Mouse (Mus musculus): Measurements from ENCODE around the gene Cdipt. TPM values are rescaled to one million over a fixed set of nuclear protein-coding genes. Genes with fewer than 3 reads are reported as not detected.

The Cdipt gene
- polyA plus RNA-seq, 1 experiment from 2014 or later: 89.2 TPM

DNA sequence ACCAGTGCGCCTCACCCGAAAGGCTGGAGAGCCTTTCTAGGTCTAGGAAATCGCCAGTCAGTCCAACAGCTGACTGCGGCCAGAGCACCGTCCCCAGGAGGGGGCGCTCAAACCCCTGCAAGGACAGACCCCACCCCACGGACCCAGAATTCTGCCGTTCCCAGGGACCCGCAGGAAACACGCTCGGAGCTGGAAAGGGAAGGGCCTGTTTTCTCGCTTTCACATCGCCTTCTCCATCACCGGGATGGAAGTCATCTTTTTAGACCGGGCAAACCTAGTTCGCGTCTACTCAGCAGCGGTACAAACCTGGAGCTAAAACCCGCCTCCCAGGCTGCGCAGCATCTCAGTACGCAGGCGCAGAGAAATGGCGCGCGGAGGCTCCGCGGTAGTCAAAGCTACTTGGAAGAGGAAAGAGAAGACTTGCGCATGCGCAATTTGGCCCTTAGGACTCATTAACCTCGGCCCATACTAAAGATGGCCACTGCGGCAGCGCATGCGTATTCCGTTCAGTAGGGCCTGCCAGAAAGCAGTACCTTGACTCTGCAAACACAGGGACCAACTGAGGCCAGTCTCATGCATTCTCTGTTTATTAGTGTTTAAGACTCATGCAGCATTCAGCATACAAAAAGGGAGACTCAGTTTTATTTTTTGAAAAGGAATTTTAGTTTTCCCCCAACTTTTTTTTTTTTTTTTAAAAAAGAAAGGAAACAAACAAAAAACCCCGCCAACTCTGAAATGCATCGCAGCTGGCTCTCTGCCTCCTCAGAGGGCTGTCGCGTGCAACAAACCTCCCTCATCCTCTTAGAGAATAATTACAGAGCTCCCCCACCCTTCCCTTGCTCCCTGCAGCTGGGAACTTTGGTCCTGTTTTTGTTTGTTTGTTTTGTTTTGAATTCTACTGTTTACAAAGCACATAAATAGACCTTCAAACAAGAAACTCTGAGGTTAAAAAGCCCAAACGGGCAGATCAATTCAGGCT lies 41.5 kb downstream of the Cdipt start, which contains the start of gene Pagr1a:
Gene Pagr1a (minus strand): TSS at position 382 of the 979 bp plus-strand sequence.
- Histone ChIP-seq H3K27me3 (ENCODE audit: low read depth, poor library complexity, severe bottlenecking) (no peaks in the 10 kb centered on the region), H3K27ac (replicated peaks) (peak within 1 kb of the TSS; percentile 96), H3K9me3 (replicated peaks) (no peaks in the 10 kb centered on the region), H3K4me1 (peaks cover 84% of the 10 kb centered on the region), H3K4me3 (peak within 1 kb of the TSS; percentile 91), H3K36me3 (peaks cover 45% of the 10 kb centered on the region)
- peak; percentile 99 for DNase-seq (ENCODE audit: low spot score)
- 6% methylated on average over 39 of the region's 39 CpGs for WGBS

DNA sequence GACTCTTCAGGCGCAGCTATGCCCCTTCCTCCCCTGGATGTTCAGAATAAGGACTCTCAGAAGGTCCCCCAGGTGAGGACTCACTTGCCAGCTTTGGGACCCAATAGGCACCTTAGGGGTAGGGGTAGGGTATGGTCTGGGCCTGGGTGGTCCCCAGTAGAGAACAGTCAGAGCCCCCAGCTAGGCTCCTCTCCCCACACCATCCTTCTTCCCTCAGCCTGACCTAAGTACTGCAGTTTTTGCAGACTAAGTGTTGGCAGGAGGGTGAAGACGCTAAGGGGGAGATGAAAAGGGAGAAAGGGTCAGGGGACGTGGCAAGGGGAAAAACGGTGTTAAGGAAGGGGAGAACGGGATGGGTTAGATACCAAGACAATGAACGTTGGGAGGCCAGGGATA lies 42.2 kb downstream of the Cdipt start:
- Histone ChIP-seq H3K36me3 (peaks cover 45% of the 10 kb centered on the region), H3K4me3 (peak overlapping the region; percentile 14; the same call in 1 of the 2 replicates), H3K27me3 (ENCODE audit: low read depth, poor library complexity, severe bottlenecking) (no peaks in the 10 kb centered on the region), H3K4me1 (peaks cover 91% of the 10 kb centered on the region), H3K9me3 (replicated peaks) (no peaks in the 10 kb centered on the region), H3K27ac (replicated peaks) (peak overlapping the region; percentile 96)
- WGBS: 65% methylated on average over 6 of the region's 6 CpGs
- DNase-seq (ENCODE audit: low spot score): no peak

DNA sequence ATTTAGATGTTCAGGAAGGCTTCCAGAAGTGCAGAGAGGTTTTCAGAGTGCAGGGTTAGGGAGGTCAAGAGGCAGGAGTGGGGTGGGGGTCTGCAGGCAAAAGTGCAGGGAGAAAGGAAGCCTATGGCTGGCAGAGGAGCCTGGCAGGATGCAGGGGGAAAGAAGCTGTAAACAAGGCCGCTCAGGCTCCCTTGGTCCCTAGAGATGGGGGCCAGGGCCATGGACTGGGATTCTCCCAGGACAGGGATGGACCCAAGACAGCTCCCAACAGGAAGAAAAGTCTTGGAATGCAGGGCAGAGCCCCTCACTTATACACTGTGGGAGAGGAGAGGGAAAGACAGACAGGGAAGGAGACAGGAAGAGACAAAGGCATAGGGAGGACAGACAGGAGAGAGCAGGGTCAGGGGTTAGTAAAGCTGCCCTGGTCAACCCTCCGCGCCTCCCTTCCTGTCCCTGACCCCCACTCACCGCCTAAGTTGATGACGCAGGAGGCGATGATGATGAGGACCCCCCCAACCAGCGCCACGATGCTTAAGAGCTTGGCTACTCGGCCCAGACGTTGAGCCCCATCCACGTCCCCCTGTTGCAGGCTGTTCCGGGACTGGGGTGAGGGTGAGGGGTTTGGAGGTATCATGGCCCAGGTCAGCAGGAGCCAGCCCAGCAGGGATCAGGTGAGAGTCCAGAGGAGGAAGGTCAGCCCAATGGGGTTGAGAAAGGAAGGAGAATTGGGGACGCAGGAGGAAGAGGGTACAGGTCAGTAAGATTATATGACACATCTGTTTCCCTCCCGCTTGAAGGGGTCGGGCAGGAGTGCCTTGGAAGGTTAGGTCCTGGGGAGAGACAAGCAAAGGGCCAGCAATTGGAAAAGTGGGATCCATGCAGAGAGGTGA lies 42.9 kb downstream of the Cdipt start:
- no peak for DNase-seq (ENCODE audit: low spot score)
- peak overlapping the region; percentile 88; the same call in 1 of the 2 replicates for H3K4me3 ChIP-seq
- no peaks in the 10 kb centered on the region for H3K27me3 ChIP-seq (ENCODE audit: low read depth, poor library complexity, severe bottlenecking)
- H3K9me3 ChIP-seq (replicated peaks): no peaks in the 10 kb centered on the region
- peak overlapping the region; percentile 96 for H3K27ac ChIP-seq (replicated peaks)
- peaks cover 45% of the 10 kb centered on the region for H3K36me3 ChIP-seq
- H3K4me1 ChIP-seq: peaks cover 98% of the 10 kb centered on the region
- WGBS: 79% methylated on average over 15 of the region's 15 CpGs

DNA sequence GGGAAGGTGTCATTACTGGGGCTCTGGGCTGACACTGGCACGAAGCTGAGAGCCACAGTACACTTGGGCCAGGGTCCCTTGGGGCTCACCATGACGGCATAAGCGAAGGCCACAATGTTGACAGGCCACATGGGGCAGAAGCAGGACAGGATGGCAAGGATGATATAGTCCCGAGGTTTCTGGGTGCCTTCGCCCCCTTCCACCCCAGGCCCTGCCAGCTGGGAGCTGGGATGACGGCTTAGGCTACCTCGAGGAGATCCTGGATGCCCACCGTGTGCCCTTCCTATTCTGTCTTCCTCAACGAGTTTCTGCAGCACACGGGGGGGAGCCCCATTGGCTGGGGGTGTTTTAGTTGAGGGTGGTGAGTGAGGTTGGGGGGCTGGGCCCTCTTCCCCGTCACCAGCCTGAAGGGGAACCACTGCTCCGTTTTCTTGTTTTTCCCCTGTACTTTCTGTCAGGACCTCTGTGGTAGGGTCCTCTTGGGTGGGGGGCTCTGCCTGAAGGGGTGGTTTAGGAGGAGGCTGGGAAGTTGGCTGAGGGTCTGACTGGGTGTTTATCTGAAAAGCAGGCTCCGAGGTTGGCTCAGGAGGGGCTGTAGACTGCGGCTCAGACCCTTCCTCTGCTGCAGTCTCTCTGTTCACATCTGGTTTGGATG lies 43.7 kb downstream of the Cdipt start:
- no peak for DNase-seq (ENCODE audit: low spot score)
- WGBS: 82% methylated on average over 14 of the region's 14 CpGs
- peak overlapping the region; percentile 88 for H3K4me3 ChIP-seq
- peaks cover 45% of the 10 kb centered on the region for H3K36me3 ChIP-seq
- H3K4me1 ChIP-seq: peaks cover 99% of the 10 kb centered on the region
- peak overlapping the region; percentile 96 for H3K27ac ChIP-seq (replicated peaks)
- H3K27me3 ChIP-seq (ENCODE audit: low read depth, poor library complexity, severe bottlenecking): no peaks in the 10 kb centered on the region
- no peaks in the 10 kb centered on the region for H3K9me3 ChIP-seq (replicated peaks)

DNA sequence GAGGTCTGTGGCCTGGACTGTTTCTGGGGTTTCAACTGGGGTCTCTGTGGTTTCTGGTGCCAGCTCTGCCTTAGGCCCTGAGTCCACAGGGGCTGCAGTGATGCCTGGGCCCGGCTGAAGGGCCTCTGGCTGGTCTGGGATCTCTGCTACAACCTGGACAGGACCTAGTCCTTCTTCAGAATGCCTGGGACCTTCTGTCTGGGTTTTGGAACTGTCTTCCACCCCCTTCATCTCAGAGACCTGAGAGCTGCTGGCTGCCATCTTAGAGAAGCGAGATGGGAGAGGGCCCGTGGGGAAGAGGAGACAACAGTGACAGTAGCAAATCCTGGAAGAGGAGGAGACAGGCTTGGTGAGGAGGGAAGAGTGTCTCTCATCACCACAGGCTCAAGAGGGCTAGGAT lies 44.3 kb downstream of the Cdipt start:
- Histone ChIP-seq H3K9me3 (replicated peaks) (no peaks in the 10 kb centered on the region), H3K27me3 (ENCODE audit: low read depth, poor library complexity, severe bottlenecking) (no peaks in the 10 kb centered on the region), H3K36me3 (peaks cover 45% of the 10 kb centered on the region), H3K4me1 (peaks cover 99% of the 10 kb centered on the region), H3K4me3 (peak overlapping the region; percentile 88), H3K27ac (replicated peaks) (peak overlapping the region; percentile 92)
- 58% methylated on average over 3 of the region's 3 CpGs for WGBS
- DNase-seq (ENCODE audit: low spot score): no peak

DNA sequence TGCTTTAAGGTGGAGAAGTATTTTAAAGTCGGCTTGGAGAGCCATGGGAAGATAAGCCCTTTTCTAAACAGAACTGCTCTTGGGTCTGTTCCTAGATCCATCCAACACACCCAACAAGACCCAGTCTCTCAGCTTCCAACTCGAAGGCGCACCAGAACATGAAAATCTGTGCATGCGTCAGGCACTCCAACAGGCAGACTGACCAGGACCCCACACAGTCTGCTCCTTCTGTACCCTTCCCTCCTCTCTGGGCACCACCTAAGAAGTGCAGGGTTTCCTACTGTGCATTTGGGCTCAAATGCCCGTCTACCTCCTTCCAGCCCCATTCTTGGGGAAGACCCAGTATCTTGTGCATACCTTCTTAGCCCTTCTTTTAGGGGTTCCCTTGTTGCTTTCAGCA lies 44.8 kb downstream of the Cdipt start:
- H3K4me3 ChIP-seq: peak overlapping the region; percentile 88
- DNase-seq (ENCODE audit: low spot score): no peak
- peak overlapping the region; percentile 92 for H3K27ac ChIP-seq (replicated peaks)
- no peaks in the 10 kb centered on the region for H3K27me3 ChIP-seq (ENCODE audit: low read depth, poor library complexity, severe bottlenecking)
- H3K9me3 ChIP-seq (replicated peaks): no peaks in the 10 kb centered on the region
- H3K4me1 ChIP-seq: peaks cover 99% of the 10 kb centered on the region
- H3K36me3 ChIP-seq: peaks cover 45% of the 10 kb centered on the region
- WGBS: 34% methylated on average over 5 of the region's 5 CpGs

DNA sequence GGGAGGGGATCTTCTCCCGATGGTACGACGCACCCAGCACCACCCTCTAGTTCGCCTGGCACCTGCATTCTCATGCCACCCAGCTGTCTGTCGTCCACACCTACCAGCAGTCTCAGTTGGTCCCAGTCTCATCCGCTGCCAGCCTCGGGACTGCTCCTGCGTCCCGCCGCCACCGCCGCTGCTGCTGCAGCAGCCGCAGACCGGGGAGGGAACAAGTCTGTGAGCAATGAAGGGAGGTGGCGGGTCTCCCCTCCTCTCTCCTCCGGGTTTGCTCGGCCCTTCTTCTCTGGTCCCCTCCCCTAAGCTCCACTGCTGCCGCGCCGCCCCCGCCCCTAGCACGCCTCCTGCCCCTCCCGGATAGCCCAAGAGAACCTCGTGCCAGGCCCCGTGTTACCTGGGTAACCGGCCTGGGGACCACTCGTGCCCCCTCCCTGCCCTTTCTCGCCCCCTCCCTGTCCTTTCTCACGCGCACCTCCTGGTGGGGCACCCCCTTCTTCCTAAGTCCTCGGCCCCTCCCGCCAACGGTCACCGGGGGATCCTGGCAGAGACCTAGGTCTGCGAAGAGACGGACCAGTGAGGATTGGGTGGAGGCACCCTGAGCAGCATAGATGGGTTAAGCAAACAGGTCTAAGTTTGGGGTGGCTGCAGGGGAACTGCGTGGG lies 45.3 kb downstream of the Cdipt start, which contains the start of the genes Gm42742 and Prrt2:
Gene Gm42742 (minus strand): TSS at position 197 of the 662 bp plus-strand sequence.
Gene Prrt2 (minus strand): TSS at position 311 of the 662 bp plus-strand sequence.
- Histone ChIP-seq H3K27me3 (ENCODE audit: low read depth, poor library complexity, severe bottlenecking) (no peaks in the 10 kb centered on the region), H3K4me1 (peaks cover 96% of the 10 kb centered on the region), H3K36me3 (peaks cover 42% of the 10 kb centered on the region), H3K27ac (replicated peaks) (peak within 1 kb of the TSS; percentile 92), H3K4me3 (peak within 1 kb of the TSS; percentile 88), H3K9me3 (replicated peaks) (no peaks in the 10 kb centered on the region)
- peak; percentile 74 for DNase-seq (ENCODE audit: low spot score)
- WGBS: 1% methylated on average over 35 of the region's 37 CpGs

DNA sequence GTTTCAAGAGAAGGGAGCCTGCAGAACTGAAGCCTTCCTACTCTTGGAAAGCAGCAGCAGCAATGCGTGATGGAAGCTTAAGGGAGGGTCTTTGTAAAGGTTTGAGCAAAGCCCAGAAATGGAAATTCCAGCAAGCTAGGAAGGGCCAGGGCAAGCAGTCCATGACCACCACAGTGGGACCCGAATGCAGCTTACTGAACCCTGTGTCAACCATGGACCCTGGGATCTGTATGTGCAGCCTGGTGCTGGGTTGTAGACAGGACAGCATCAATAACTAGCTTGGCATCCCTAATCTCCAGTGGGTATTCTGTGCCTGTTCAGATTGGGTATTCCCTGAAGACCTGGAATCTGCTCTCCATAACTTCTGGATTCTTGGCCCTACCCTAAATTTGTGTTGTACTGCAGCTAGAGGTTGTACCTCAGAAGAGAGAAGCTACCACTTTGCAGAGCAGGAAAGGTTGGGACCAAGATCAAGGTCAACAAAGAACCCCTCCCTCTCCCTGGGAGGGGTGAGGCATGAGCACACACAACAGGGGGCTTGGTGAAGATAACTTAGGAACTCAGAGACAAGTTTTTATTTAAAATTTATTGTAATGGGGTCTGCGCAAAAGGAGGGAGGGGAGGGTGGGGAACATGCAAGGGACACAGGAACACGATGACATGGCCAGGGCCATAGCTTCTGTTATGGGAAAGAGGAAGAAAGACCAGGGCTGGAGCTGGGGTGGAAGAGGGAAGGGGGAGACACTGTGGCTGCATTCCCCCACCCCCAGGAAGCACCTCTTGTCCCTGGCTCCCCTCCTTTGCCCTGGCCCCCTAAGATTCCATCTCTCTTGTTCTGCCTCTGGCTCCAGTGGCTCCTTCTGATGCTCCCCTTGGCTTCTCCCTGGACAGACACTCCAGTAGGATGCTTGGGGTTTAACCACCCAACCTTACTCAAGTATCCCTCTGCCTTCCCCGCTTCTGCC lies 46.1 kb downstream of the Cdipt start:
- WGBS: 49% methylated on average over 5 of the region's 5 CpGs
- H3K36me3 ChIP-seq: peaks cover 42% of the 10 kb centered on the region
- no peaks in the 10 kb centered on the region for H3K9me3 ChIP-seq (replicated peaks)
- peak overlapping the region; percentile 92 for H3K27ac ChIP-seq (replicated peaks)
- DNase-seq (ENCODE audit: low spot score): peak; percentile 56
- H3K4me1 ChIP-seq: peaks cover 88% of the 10 kb centered on the region
- H3K27me3 ChIP-seq (ENCODE audit: low read depth, poor library complexity, severe bottlenecking): no peaks in the 10 kb centered on the region
- peak overlapping the region; percentile 88 for H3K4me3 ChIP-seq

DNA sequence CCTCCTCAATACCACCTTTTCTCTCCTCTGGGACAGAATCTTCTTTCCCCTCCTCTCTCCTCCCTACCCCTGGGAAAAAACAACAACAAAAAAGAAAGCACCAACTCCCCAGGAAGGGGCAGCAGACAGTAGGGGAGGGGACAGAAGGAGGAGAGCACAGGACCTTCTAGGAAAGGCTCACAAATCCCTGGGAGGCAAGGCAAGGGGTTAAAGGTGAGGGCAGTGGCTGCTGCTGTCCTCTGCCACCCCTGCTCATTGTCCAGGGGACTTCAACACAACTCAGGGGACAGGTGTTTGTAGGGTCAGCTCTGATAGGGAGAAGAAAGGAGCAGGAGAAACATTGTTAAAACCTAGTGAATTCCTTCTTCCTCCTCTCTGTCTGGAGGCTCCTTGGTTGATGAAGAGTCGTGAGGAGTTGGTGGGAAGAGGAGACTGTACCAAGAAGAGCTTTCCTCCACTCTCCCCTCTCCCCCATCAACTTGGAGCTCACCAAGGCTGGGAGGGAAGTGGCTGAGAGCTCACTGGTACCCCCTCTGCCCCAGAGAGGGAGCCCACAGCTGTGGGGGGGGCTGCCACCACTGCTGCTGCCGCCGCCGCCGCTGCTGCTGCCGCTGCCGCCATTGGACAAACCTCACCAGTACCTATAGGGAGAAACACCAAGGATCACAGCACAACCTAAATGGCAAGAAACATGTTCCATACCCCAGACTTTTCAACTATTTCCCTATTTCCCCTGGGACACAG lies 47.0 kb downstream of the Cdipt start:
- 72% methylated on average over 7 of the region's 7 CpGs for WGBS
- peaks cover 44% of the 10 kb centered on the region for H3K36me3 ChIP-seq

DNA sequence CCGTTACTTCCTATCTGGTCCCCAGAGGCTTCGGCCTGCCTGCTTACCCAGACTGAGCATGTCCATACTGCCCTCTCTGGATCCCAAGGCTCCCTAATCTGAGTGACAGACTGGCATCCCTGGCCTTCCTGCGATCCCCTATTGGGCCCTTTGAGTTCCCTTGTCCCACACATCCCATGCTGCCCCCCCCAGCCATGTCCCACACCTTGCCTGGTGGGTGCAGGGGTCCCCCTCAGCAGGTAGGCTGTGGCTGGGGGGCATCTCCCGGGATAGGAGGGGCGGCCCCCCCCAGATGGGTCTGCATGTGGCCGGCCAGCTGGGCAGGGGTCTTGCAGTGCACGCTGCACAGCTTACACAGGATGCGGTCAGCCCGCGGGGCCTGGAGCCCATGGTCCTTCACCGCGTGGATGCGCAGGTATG lies 47.6 kb downstream of the Cdipt start:
- H3K27me3 ChIP-seq (ENCODE audit: low read depth, poor library complexity, severe bottlenecking): no peaks in the 10 kb centered on the region
- H3K9me3 ChIP-seq (replicated peaks): no peaks in the 10 kb centered on the region
- peak overlapping the region; percentile 88 for H3K4me3 ChIP-seq
- peaks cover 50% of the 10 kb centered on the region for H3K36me3 ChIP-seq
- 81% methylated on average over 13 of the region's 13 CpGs for whole genome bisulfite sequencing
- peaks cover 82% of the 10 kb centered on the region for H3K4me1 ChIP-seq
- DNase-seq (ENCODE audit: low spot score): no peak
- peak overlapping the region; percentile 100 for H3K27ac ChIP-seq (replicated peaks)

More for the DNA sequence above, 47.0 kb downstream of the Cdipt start:
- no peak for DNase-seq (ENCODE audit: low spot score)
- Histone ChIP-seq H3K4me3 (peak overlapping the region; percentile 88), H3K9me3 (replicated peaks) (no peaks in the 10 kb centered on the region), H3K4me1 (peaks cover 82% of the 10 kb centered on the region), H3K27me3 (ENCODE audit: low read depth, poor library complexity, severe bottlenecking) (no peaks in the 10 kb centered on the region), H3K27ac (replicated peaks) (peak overlapping the region; percentile 100)
